Mouse (Mus musculus) kidney, adult 11 months (tissue): ENCODE results near the gene Gulp1.

Experiments
- DNase-seq: peaks from one replicate; pipeline ENCODE4 v3.0.0; 2022

Gene Gulp1

GRCm38 (mm10) chr1:44551461-44552370 is at the start of gene Gulp1:
TSS of gene Gulp1 (plus strand) at chr1:44551511.
- peak; percentile 48 for DNase-seq

DNA sequence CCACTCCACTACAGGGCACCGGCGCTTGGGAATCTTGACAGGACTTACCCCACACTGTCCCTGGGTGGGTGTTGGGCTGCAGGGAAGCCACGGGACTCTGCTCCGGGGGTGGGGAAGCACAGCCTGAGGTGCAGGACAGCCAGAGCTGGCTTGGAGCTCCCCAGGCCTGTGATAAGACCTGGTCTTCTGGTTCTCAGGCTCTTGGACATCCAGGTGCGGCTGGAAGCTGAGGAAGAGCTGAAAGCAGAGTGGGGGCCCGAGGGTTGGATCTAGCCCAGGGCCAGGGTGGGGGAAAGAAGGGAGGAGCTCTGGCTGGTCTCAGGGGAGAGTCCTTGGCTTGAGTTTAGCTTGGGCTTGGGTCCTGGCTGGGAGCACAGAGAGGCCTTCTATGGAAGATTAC is 1.1 kb upstream of the Gulp1 start:
- no peak for DNase-seq

DNA sequence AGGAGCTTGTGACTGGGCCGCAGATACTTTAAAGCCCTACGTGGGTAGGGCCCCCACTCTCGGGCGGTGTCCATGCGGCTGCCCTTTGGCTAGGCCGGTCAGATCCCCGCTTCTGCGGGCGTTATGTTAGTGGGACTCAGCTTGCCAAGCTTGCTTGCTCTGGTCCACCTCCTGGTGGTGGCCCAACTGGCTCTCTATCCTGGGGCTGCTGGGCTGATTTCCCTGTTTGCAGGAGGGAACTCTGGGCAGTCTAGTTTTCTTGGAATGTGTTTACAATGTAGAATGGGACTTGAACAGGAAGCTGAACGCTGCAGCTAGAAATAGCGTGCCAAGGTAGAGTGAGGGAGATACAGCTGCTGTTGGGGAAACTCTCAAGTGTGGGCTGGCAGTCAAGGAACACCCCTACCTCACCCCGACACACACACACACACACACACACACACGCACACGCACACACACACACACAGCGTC is 1.1 kb downstream of the Gulp1 start:
- peak; percentile 33 for DNase-seq

GRCm38 (mm10) chr1:44553166-44553898 is 2.0 kb downstream of the Gulp1 start:
- DNase-seq = no peak

DNA sequence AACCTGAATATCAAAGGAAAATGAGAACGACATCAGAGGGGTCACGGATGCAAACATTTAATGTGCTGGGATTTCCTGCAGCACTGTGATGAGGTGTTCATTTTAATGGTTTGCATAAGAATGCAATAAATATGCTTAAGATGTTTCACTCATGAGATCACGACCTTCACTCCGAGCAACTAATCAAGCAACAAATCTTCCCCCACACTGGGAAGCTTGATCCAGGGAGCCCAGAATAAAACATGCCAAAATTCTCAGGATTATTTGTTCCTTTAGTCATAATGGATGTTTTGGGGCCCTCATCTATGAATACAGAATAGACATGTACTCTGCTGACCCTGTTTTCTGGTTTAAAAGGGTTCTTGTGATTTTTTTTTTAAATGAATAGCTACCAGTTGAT is 16.1 kb downstream of the Gulp1 start:
- DNase-seq = no peak

GRCm38 (mm10) chr1:44568296-44568695 is 17.0 kb downstream of the Gulp1 start:
- no peak for DNase-seq

DNA sequence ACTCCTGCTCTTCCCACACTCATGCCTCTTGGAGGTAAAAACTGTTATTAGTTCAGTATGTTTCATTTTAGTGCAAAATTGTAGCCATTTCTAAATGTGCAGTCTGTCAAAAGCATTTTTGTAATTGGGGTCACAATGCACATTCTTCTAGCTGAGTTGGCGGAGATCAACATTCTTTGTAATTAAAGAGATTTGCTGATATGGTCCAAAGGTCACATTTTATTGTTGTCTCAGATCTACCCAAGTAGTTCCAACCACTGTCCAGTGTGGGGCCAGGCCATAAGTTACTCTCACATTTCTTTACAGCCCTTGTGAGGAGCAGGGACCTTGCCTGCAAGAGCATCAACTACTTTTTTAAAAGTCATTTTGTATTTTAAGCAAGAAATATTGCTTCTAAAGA is 24.7 kb downstream of the Gulp1 start:
- peak; percentile 7 for DNase-seq

GRCm38 (mm10) chr1:44576610-44577009 is 25.3 kb downstream of the Gulp1 start:
- DNase-seq = no peak

- DNase-seq = no peak
Observed at GRCm38 (mm10) chr1:44580390-44580789, 29.1 kb downstream of the Gulp1 start.

DNA sequence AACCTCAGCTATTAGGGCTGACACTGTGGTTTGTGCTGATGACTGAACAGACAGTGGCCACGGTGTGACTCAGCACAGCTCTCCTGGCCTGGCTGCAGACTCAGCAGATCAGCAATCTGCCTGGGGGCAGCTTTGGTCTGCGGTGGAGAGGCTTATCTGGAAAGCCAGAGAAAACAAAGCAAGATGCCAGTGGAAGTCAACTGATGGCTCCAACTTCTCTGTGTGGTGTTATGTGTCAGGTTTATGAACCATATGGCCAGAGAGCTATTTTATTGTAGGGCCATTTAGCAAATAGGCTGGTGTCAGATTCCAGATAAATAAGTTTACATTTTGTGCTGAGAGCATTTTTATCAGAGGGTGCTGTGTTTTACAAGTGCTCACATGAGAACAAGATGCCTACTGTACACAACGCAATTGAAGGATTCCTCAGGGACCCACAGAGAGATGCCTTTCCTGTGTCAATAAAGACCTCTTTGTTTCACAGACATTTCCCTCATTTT is 33.6 kb downstream of the Gulp1 start:
- DNase-seq = no peak

DNA sequence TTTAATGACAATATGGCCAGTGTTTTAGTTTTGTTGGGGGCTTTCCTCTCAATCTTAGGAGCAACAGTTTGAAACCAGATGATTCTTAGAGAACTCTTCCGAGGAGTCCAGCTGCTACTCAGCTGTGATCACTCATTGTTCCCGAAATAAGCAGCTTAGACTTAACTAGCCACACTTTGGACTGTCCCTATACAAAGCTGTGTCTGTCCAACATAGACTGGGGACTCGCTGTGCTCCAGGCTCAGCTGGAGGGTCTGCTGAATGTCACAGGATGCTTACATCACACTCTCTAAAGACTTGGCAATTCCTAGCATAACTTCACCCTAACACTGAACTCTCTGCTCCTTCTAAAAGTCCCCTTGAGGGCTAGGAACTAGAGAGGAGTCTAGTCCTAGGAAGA is 40.4 kb downstream of the Gulp1 start:
- DNase-seq = no peak

DNA sequence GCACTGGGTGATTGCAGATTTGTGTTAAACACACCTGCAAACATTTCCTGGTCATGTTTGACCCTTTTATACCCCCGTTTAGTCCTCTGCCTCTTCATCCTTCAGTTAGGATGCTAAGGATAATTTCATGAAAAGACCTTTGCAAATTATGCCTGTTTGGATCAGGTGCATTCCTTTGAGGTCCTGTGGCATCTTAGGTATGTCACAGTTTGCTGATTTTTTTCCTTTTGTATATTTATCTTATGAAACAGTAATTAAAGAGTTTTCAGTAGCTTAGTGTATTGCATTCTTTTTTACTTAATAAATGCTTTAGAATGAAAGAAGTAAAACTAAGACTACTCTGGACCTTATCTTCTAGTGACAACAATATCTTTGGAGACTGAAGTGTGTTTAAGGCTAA is 41.8 kb downstream of the Gulp1 start:
- DNase-seq = no peak

GRCm38 (mm10) chr1:44598312-44598711 is 47.0 kb downstream of the Gulp1 start:
- DNase-seq = no peak

- DNase-seq = no peak
Observed at GRCm38 (mm10) chr1:44613294-44614041, 62.2 kb downstream of the Gulp1 start.

DNA sequence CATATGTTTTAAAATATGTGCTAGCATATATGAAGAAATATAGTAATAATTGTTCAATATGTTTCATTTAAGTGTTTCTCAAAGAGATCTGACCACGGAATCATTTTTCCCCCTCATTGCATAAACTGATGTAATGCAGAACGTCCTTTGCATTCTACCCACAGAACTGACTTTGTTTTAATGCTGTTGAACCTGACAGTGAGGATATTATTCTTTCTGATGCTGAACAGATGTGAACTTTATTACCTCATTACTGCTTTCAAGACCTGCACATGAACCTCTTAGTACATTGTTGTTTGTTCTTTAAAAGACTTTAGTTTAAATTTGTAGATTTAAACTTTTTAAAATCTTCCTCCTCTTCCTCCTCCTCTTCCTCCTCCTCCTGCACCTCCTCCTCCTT is 67.4 kb downstream of the Gulp1 start:
- DNase-seq = no peak

DNA sequence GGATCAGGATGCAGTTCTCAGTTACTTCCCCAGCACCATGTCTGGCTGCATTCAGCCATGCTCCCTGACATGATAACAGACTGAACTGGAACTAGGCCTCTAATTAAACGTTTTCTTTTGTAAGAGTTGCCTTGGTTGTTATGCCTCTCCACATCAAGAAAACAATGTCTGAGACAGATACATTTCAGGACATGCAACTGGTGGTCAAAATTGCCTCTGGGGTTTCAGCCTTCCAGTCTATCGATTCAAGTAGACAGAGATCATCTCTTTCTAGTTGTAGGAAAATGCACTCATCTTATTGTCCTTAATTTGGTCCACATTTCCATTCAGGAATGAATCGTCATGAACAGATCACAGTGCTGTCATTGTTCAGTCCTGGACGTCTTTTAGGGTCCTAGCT is 83.2 kb downstream of the Gulp1 start:
- DNase-seq = no peak

DNA sequence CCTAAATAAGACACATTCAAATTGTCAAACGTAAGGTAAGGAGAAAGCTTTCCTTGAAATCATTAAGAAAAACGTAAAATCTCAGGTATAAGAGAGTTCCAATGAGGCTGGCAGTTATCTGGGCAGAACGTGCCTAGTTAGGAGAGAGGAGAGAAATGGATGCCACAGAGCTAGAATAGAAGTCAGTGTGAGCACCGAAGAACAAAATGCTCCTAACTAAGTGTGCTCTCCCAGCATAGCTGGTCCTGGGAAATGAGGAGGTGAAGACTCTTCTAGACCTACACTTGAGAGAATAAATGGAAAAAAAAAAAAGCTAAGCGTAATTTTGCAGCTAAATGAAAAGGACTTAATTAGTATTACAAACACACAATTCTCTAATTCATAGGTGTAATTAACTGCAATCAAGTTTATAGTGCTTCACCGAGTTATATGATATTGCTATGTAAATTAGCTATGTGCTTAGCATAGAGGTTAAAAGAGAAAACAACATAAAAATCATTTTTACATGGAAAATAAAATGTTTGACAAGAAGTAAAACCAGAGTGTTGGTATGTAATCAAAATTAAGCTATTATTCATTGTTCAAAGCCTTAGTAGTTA is 94.5 kb downstream of the Gulp1 start:
- no peak for DNase-seq

GRCm38 (mm10) chr1:44678974-44679373 is 127.7 kb downstream of the Gulp1 start:
- DNase-seq = no peak

- DNase-seq = no peak
Observed at GRCm38 (mm10) chr1:44679415-44679814, 128.1 kb downstream of the Gulp1 start.

GRCm38 (mm10) chr1:44682556-44682955 is 131.2 kb downstream of the Gulp1 start:
- DNase-seq = no peak

- no peak for DNase-seq
Observed at GRCm38 (mm10) chr1:44683723-44684122, 132.4 kb downstream of the Gulp1 start.

GRCm38 (mm10) chr1:44720785-44721410 is 169.6 kb downstream of the Gulp1 start:
- no peak for DNase-seq
